Mouse (Mus musculus) lung, embryonic 14.5 days (tissue): Measurements from ENCODE around the gene Senp2. TPM values are rescaled to one million over a fixed set of nuclear protein-coding genes. Genes with fewer than 3 reads are reported as not detected.
"Not testable (repeated sequence)": the region's sequence is repeated elsewhere in the genome, so short reads cannot be mapped to it uniquely, and the experiment has no call there.

Source experiments
- ATAC-seq: fragments of 200-750 bp; cut with Nextera tagmentation; 2 replicates; pipeline ENCODE4 v1.8.0; 2017; ENCODE audit warnings: mild to moderate bottlenecking, moderate TSS enrichment, moderate library complexity; ENCODE audit not compliant: insufficient read depth
- DNase-seq: peaks from one replicate; pipeline ENCODE4 v3.0.0-alpha.2; 2015
- H3K27ac ChIP-seq: fragments of 300-500 bp; sonication (generic); 2 replicates; pipeline ENCODE4 v1.5.1; 2014; ENCODE audit warnings: low read depth, mild to moderate bottlenecking, moderate library complexity
- H3K27me3 ChIP-seq: fragments of 300-500 bp; sonication (generic); 2 replicates; pipeline ENCODE4 v1.6.1; 2014; ENCODE audit warnings: low read length, control low read depth; ENCODE audit not compliant: insufficient read depth
- H3K36me3 ChIP-seq: fragments of 300-500 bp; sonication (generic); 2 replicates; pipeline ENCODE4 v1.6.1; 2014; ENCODE audit warnings: control low read depth; ENCODE audit not compliant: insufficient read depth
- H3K4me1 ChIP-seq: fragments of 300-500 bp; sonication (generic); 2 replicates; pipeline ENCODE4 v1.6.1; 2014; ENCODE audit warnings: antibody characterized with exemption, control low read depth; ENCODE audit not compliant: insufficient read depth
- H3K4me2 ChIP-seq: fragments of 300-500 bp; sonication (generic); 2 replicates; pipeline ENCODE4 v1.6.1; 2014; ENCODE audit warnings: mild to moderate bottlenecking
- H3K4me3 ChIP-seq: fragments of 300-500 bp; sonication (generic); 2 replicates; pipeline ENCODE4 v1.5.1; 2014; ENCODE audit warnings: low read depth, low read length
- H3K9ac ChIP-seq: fragments of 300-500 bp; sonication (generic); 2 replicates; pipeline ENCODE4 v1.6.1; 2014
- H3K9me3 ChIP-seq: fragments of 300-500 bp; sonication (generic); 2 replicates; pipeline ENCODE4 v1.6.1; 2016; ENCODE audit warnings: low read depth, low read length, control low read depth
- CTCF ChIP-seq: IDR thresholded peaks from 2 replicates; pipeline ENCODE4 v1.5.1; 2016; ENCODE audit warnings: antibody characterized with exemption, low read depth
- WGBS: fragments of 180-500 bp; shearing (Covaris S2); extraction: QIAGEN DNeasy Blood & Tissue Kit; methylation state at CpG from one replicate; pipeline ENCODE4 v1.1.7; 2014; 5-methylcytosine and 5-hydroxymethylcytosine counted together
- polyA plus RNA-seq: library from polyadenylated mRNA; unstranded; fragments of >200 nt; fragmentation: Nextera tagmentation; extraction: Ambion mirVana; gene quantifications from 2 replicates; pipeline ENCODE4 v1.2.1, GENCODE M21; 2014

Senp2 gene
- polyA plus RNA-seq, 1 experiment from 2014 or later: 53.1 TPM

- Histone ChIP-seq H3K9ac (no peak overlapping the region), H3K4me1 (no peaks in the 10 kb centered on the region), H3K9me3 (no peaks in the 10 kb centered on the region), H3K27ac (no peak overlapping the region), H3K4me3 (no peak overlapping the region), H3K4me2 (no peak overlapping the region), H3K27me3 (no peaks in the 10 kb centered on the region), H3K36me3 (no peaks in the 10 kb centered on the region)
- ATAC-seq (no peak), DNase-seq (no peak)
- 94% methylated on average over 9 of the region's 9 CpGs for WGBS
- no peak for TF ChIP-seq CTCF
Observed at GRCm38 (mm10) chr16:21983146-21983545, 26.1 kb upstream of the Senp2 start.

GRCm38 (mm10) chr16:21983581-21983980 lies 25.7 kb upstream of the Senp2 start:
- H3K27ac ChIP-seq: no peak overlapping the region
- TF ChIP-seq CTCF: no peak
- no peaks in the 10 kb centered on the region for H3K36me3 ChIP-seq
- no peak overlapping the region for H3K4me3 ChIP-seq
- ATAC-seq: no peak
- H3K9ac ChIP-seq: no peak overlapping the region
- 91% methylated on average over 4 of the region's 4 CpGs for WGBS
- DNase-seq: no peak
- H3K9me3 ChIP-seq: no peaks in the 10 kb centered on the region
- no peak overlapping the region for H3K4me2 ChIP-seq
- no peaks in the 10 kb centered on the region for H3K4me1 ChIP-seq
- H3K27me3 ChIP-seq: no peaks in the 10 kb centered on the region

- Histone ChIP-seq H3K4me3 (no peak overlapping the region), H3K9ac (no peak overlapping the region), H3K9me3 (no peaks in the 10 kb centered on the region), H3K27ac (no peak overlapping the region), H3K4me1 (no peaks in the 10 kb centered on the region), H3K36me3 (no peaks in the 10 kb centered on the region), H3K27me3 (no peaks in the 10 kb centered on the region), H3K4me2 (no peak overlapping the region)
- WGBS: 82% methylated on average over 12 of the region's 12 CpGs
- TF ChIP-seq CTCF: no peak
- DNase-seq (no peak), ATAC-seq (no peak)
Observed at GRCm38 (mm10) chr16:21984091-21984490, 25.2 kb upstream of the Senp2 start.

- H3K27me3 ChIP-seq: no peaks in the 10 kb centered on the region
- H3K9me3 ChIP-seq: no peaks in the 10 kb centered on the region
- TF ChIP-seq CTCF: no peak
- H3K4me1 ChIP-seq: no peaks in the 10 kb centered on the region
- no peak overlapping the region for H3K4me3 ChIP-seq
- ATAC-seq: no peak
- no peak overlapping the region for H3K4me2 ChIP-seq
- DNase-seq: no peak
- H3K9ac ChIP-seq: no peak overlapping the region
- H3K27ac ChIP-seq: no peak overlapping the region
- H3K36me3 ChIP-seq: no peaks in the 10 kb centered on the region
- WGBS: 13% methylated on average over 3 of the region's 3 CpGs
Observed at GRCm38 (mm10) chr16:21986191-21986590, 23.1 kb upstream of the Senp2 start.

- Histone ChIP-seq H3K27me3 (no peaks in the 10 kb centered on the region), H3K9me3 (no peaks in the 10 kb centered on the region), H3K36me3 (no peaks in the 10 kb centered on the region), H3K4me1 (no peaks in the 10 kb centered on the region), H3K27ac (no peak overlapping the region), H3K4me2 (no peak overlapping the region), H3K9ac (no peak overlapping the region), H3K4me3 (no peak overlapping the region)
- no peak for DNase-seq
- no peak for TF ChIP-seq CTCF
- ATAC-seq: no peak
- WGBS: 60% methylated on average over 5 of the region's 5 CpGs
Observed at GRCm38 (mm10) chr16:21987956-21988355, 21.3 kb upstream of the Senp2 start.

GRCm38 (mm10) chr16:21990893-21991292 lies 18.4 kb upstream of the Senp2 start:
- not testable (repeated sequence) for DNase-seq, H3K4me1 ChIP-seq

GRCm38 (mm10) chr16:21991774-21992173 lies 17.5 kb upstream of the Senp2 start:
- H3K9ac ChIP-seq: no peak overlapping the region
- no peaks in the 10 kb centered on the region for H3K36me3 ChIP-seq
- no peak for TF ChIP-seq CTCF
- DNase-seq (no peak), ATAC-seq (no peak)
- no peak overlapping the region for H3K4me2 ChIP-seq
- H3K9me3 ChIP-seq: no peaks in the 10 kb centered on the region
- H3K4me3 ChIP-seq: no peak overlapping the region
- no peak overlapping the region for H3K27ac ChIP-seq
- H3K4me1 ChIP-seq: peaks cover 6% of the 10 kb centered on the region; the same call in 1 of the 2 replicates
- WGBS: 63% methylated on average over 2 of the region's 2 CpGs
- no peaks in the 10 kb centered on the region for H3K27me3 ChIP-seq

More at GRCm38 (mm10) chr16:21990893-21991292, 18.4 kb upstream of the Senp2 start:
- not testable (repeated sequence) for H3K9me3 ChIP-seq, ATAC-seq, H3K4me2 ChIP-seq, H3K36me3 ChIP-seq, H3K4me3 ChIP-seq, H3K27me3 ChIP-seq, H3K9ac ChIP-seq, H3K27ac ChIP-seq

- 9% methylated on average over 16 of the region's 16 CpGs for WGBS
- H3K9me3 ChIP-seq: no peaks in the 10 kb centered on the region
- peak within 1 kb of the TSS; percentile 57 for H3K4me2 ChIP-seq
- H3K27ac ChIP-seq: peak within 1 kb of the TSS; percentile 58
- peaks cover 6% of the 10 kb centered on the region; the same call in 1 of the 2 replicates for H3K4me1 ChIP-seq
- no peaks in the 10 kb centered on the region for H3K36me3 ChIP-seq
- no peaks in the 10 kb centered on the region for H3K27me3 ChIP-seq
- peak within 1 kb of the TSS; percentile 32; the same call in 1 of the 2 replicates for H3K9ac ChIP-seq
- ATAC-seq (peak; percentile 46; the same call in 1 of the 2 replicates), DNase-seq (peak; percentile 62)
- peak within 1 kb of the TSS; percentile 23; the same call in 1 of the 2 replicates for H3K4me3 ChIP-seq
- no peak for TF ChIP-seq CTCF
Observed at GRCm38 (mm10) chr16:21995304-21995703, 14.0 kb upstream of the Senp2 start, which contains the start of gene Liph. Liph (minus strand) TSS chr16:21995663.
